Mouse (Mus musculus): ENCODE data around the gene Spata32.

DNA sequence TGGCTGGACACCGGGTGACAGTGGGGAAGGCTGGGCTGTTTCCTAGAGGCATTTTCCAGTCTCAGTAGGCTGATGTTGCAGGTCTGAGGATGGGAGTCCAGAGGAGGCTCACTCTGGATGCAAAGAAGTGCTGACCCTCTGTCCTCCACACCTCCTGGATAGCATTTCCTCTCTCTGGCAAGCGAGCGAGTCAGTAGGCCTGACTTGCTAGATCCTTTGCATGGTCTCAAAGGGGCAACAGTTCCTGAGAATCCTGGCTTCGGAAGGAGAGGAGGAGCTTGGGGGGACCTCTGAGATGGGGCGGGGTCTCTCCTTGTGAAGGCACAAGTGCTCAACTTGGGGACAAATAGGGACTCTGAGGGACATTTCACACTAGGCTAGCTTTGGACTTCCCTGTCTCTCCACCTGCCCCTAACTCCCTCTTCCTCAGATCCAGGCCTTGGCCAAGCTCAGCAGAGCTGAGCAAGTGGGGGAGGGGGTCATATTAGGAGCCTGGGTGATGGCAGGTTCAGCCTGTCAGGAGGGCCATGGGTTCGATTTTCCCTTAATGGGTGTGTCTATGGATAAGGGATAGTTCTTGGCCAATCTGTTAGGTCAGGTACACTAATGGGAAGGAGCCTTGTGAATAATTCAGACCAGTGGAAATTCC is 45.7 kb downstream of the Spata32 start:
- TF ChIP-seq EP300 (IDR thresholded peaks at IDR 0.05; ENCODE audit: low read depth) (no peak), CTCF (IDR thresholded peaks at IDR 0.05; ENCODE audit: low read depth) (no peak)

Data from liver, postnatal 0 days (tissue).